Mouse (Mus musculus) cerebellum, postnatal 36 days (tissue): Measurements from ENCODE around the gene Shb.

Experiments used
- DNase-seq, 2 experiments: peaks; one replicate each; pipeline ENCODE4 v3.0.0; 2021 to 2022; ENCODE audit warnings: mixed read lengths in 2 of 2

Gene Shb

GRCm38 (mm10) chr4:45503816-45504215 lies 28.5 kb downstream of the Shb start:
- DNase-seq, result no peak

GRCm38 (mm10) chr4:45503380-45503779 lies 28.9 kb downstream of the Shb start:
- DNase-seq, result no peak

- DNase-seq, result no peak
These were observed 30.3 kb downstream of the Shb start for GRCm38 (mm10) chr4:45502002-45502401.

- DNase-seq, result no peak
These were observed 31.9 kb downstream of the Shb start for GRCm38 (mm10) chr4:45500381-45500780.

- DNase-seq, result no peak
These were observed 32.7 kb downstream of the Shb start for GRCm38 (mm10) chr4:45499556-45499955.

GRCm38 (mm10) chr4:45499081-45499480 lies 33.2 kb downstream of the Shb start:
- no peak for DNase-seq

- no peak for DNase-seq
These were observed 33.9 kb downstream of the Shb start for GRCm38 (mm10) chr4:45498345-45498744.

GRCm38 (mm10) chr4:45497282-45497681 lies 35.0 kb downstream of the Shb start:
- DNase-seq, result no peak

- DNase-seq, result no peak
These were observed 36.6 kb downstream of the Shb start for GRCm38 (mm10) chr4:45495531-45496201.

- no peak for DNase-seq
These were observed 38.4 kb downstream of the Shb start for GRCm38 (mm10) chr4:45493786-45494400.

GRCm38 (mm10) chr4:45493118-45493517 lies 39.2 kb downstream of the Shb start:
- no peak for DNase-seq

- no peak for DNase-seq
These were observed 39.6 kb downstream of the Shb start for GRCm38 (mm10) chr4:45492681-45493081.

- no peak for DNase-seq
These were observed 40.3 kb downstream of the Shb start for GRCm38 (mm10) chr4:45491685-45492601.

- DNase-seq, result no peak
These were observed 41.1 kb downstream of the Shb start for GRCm38 (mm10) chr4:45491119-45491679.

GRCm38 (mm10) chr4:45490036-45490752 lies 42.1 kb downstream of the Shb start:
- DNase-seq, result no peak

GRCm38 (mm10) chr4:45489141-45490035 lies 42.9 kb downstream of the Shb start:
- DNase-seq, result peak; percentile 26 to 42

- DNase-seq, result no peak
These were observed 44.6 kb downstream of the Shb start for GRCm38 (mm10) chr4:45487681-45488081.

- no peak for DNase-seq
These were observed 47.2 kb downstream of the Shb start for GRCm38 (mm10) chr4:45485024-45485423.

- DNase-seq, result no peak
These were observed 48.7 kb downstream of the Shb start for GRCm38 (mm10) chr4:45483271-45484245.

GRCm38 (mm10) chr4:45482271-45482670 lies 50.0 kb downstream of the Shb start:
- no peak for DNase-seq
